Mouse (Mus musculus) MEL (cell line): Measurements from ENCODE around the gene Chek1. TPM values are rescaled to one million over a fixed set of nuclear protein-coding genes. Genes with fewer than 3 reads are reported as not detected.

Source experiments
- DNase-seq: peaks from one replicate; pipeline ENCODE4 v3.0.0; 2011; ENCODE audit warnings: low read depth, low spot score
- H3K27ac ChIP-seq: 2 replicates; pipeline ENCODE4 v1.5.1; 2012; ENCODE audit warnings: low read depth, mild to moderate bottlenecking, control low read depth, low read length, moderate library complexity; ENCODE audit not compliant: control insufficient read depth
- H3K27me3 ChIP-seq, 2 experiments: fragments of 150-350 bp in 1 of 2; sonication (generic) in 1 of 2; 2 replicates each; pipeline ENCODE4 v1.6.1; 2012; ENCODE audit warnings: low read length in 2 of 2, mild to moderate bottlenecking in 2 of 2, improper control_type of control experiment in 1 of 2, moderate library complexity in 1 of 2; ENCODE audit not compliant: insufficient read depth in 2 of 2, control insufficient read depth in 1 of 2
- H3K36me3 ChIP-seq, 2 experiments: 2 replicates each; pipeline ENCODE4 v1.6.1; 2012 to 2014; ENCODE audit warnings: low read length in 2 of 2, improper control_type of control experiment in 1 of 2, inconsistent platforms in 1 of 2, mild to moderate bottlenecking in 1 of 2; ENCODE audit not compliant: insufficient read depth in 2 of 2, control insufficient read depth in 1 of 2
- H3K4me1 ChIP-seq, 2 experiments: fragments of 150-350 bp in 1 of 2; sonication (generic) in 1 of 2; 2 replicates each; pipeline ENCODE4 v1.6.1; 2012; ENCODE audit warnings: low read length in 2 of 2, improper control_type of control experiment in 1 of 2, mild to moderate bottlenecking in 1 of 2; ENCODE audit not compliant: insufficient read depth in 2 of 2, control insufficient read depth in 1 of 2
- H3K4me3 ChIP-seq, 2 experiments: fragments of 150-350 bp in 1 of 2; sonication (generic) in 1 of 2; 2 replicates each; pipeline ENCODE4 v1.5.1; 2012; ENCODE audit warnings: low read depth in 2 of 2, low read length in 2 of 2, mild to moderate bottlenecking in 2 of 2, moderate library complexity in 2 of 2, control low read depth in 1 of 2, improper control_type of control experiment in 1 of 2; ENCODE audit not compliant: control insufficient read depth in 1 of 2, insufficient read depth in 1 of 2
- H3K79me2 ChIP-seq: 2 replicates; pipeline ENCODE4 v1.6.1; 2012; ENCODE audit warnings: mild to moderate bottlenecking, low read length, moderate library complexity; ENCODE audit not compliant: control insufficient read depth, poor library complexity, insufficient read depth
- H3K9ac ChIP-seq: 2 replicates; pipeline ENCODE4 v1.6.1; 2012; ENCODE audit warnings: low read depth, mild to moderate bottlenecking, control low read depth, low read length, moderate library complexity; ENCODE audit not compliant: control insufficient read depth, poor library complexity, severe bottlenecking
- H3K9me3 ChIP-seq: fragments of 150-350 bp; sonication (generic); replicated peaks from 2 replicates; pipeline ENCODE4 v1.6.1; 2012; ENCODE audit warnings: mild to moderate bottlenecking, low read length, improper control_type of control experiment, moderate library complexity; ENCODE audit not compliant: insufficient read depth
- BHLHE40 ChIP-seq: IDR thresholded peaks from 2 replicates; pipeline ENCODE4 v1.6.1; 2012; ENCODE audit warnings: low read depth, mild to moderate bottlenecking, inconsistent platforms, low read length, improper control_type of control experiment, borderline replicate concordance
- CHD2 ChIP-seq: IDR thresholded peaks from 2 replicates; pipeline ENCODE4 v1.6.1; 2011; ENCODE audit warnings: low read length, improper control_type of control experiment
- GATA1 ChIP-seq: IDR thresholded peaks from 2 replicates; pipeline ENCODE4 v1.6.1; 2011; ENCODE audit warnings: low read depth, low read length, improper control_type of control experiment
- KAT2A ChIP-seq: conservative IDR thresholded peaks from 2 replicates; pipeline ENCODE4 v1.6.1; 2012; ENCODE audit warnings: low read depth, low read length, improper control_type of control experiment, inconsistent platforms
- MAFK ChIP-seq: IDR thresholded peaks from 2 replicates; pipeline ENCODE4 v1.6.1; 2011; ENCODE audit warnings: low read depth, mild to moderate bottlenecking, low read length, improper control_type of control experiment, borderline replicate concordance
- MAX ChIP-seq: IDR thresholded peaks from 2 replicates; pipeline ENCODE4 v1.6.1; 2011; ENCODE audit warnings: low read length, improper control_type of control experiment
- MAZ ChIP-seq: IDR thresholded peaks from 2 replicates; pipeline ENCODE4 v1.6.1; 2012; ENCODE audit warnings: low read depth, mild to moderate bottlenecking, inconsistent platforms, low read length, improper control_type of control experiment
- MEF2A ChIP-seq: IDR thresholded peaks from 2 replicates; pipeline ENCODE4 v1.6.1; 2014; ENCODE audit warnings: low read depth, mild to moderate bottlenecking, inconsistent platforms, low read length, improper control_type of control experiment; ENCODE audit not compliant: poor library complexity, insufficient replicate concordance, severe bottlenecking; ENCODE audit errors: extremely low read depth
- MXI1 ChIP-seq: IDR thresholded peaks from 2 replicates; pipeline ENCODE4 v1.6.1; 2011; ENCODE audit warnings: mild to moderate bottlenecking, low read depth, low read length, improper control_type of control experiment
- MYC ChIP-seq: IDR thresholded peaks from 2 replicates; pipeline ENCODE4 v1.6.1; 2011; ENCODE audit warnings: low read depth, mild to moderate bottlenecking, low read length, improper control_type of control experiment, moderate library complexity
- NELFE ChIP-seq: IDR thresholded peaks from 2 replicates; pipeline ENCODE4 v1.6.1; 2011; ENCODE audit warnings: low read depth, low read length, improper control_type of control experiment
- NRF1 ChIP-seq: IDR thresholded peaks from 2 replicates; pipeline ENCODE4 v1.6.1; 2014; ENCODE audit warnings: low read depth, mild to moderate bottlenecking, inconsistent platforms, low read length, improper control_type of control experiment, moderate library complexity; ENCODE audit not compliant: poor library complexity, insufficient read depth, severe bottlenecking
- POLR2A ChIP-seq, 2 experiments: IDR thresholded peaks; 2 replicates each; pipeline ENCODE4 v1.6.1; 2011 to 2012; ENCODE audit warnings: low read length in 2 of 2, mild to moderate bottlenecking in 2 of 2, control low read depth in 1 of 2, improper control_type of control experiment in 1 of 2, low read depth in 1 of 2, moderate library complexity in 1 of 2; ENCODE audit not compliant: control insufficient read depth in 1 of 2, insufficient read depth in 1 of 2, poor library complexity in 1 of 2
- POLR2AphosphoS2 ChIP-seq: IDR thresholded peaks from 2 replicates; pipeline ENCODE4 v1.6.1; 2011; ENCODE audit warnings: low read length, improper control_type of control experiment
- POLR2AphosphoS5 ChIP-seq: IDR thresholded peaks from 2 replicates; pipeline ENCODE4 v1.6.1; 2012; ENCODE audit warnings: low read depth, borderline replicate concordance, mild to moderate bottlenecking, inconsistent platforms, low read length, moderate library complexity, mixed read lengths
- RAD21 ChIP-seq: IDR thresholded peaks from 2 replicates; pipeline ENCODE4 v1.6.1; 2011; ENCODE audit warnings: mild to moderate bottlenecking, low read depth, low read length, improper control_type of control experiment
- RCOR1 ChIP-seq: IDR thresholded peaks from 2 replicates; pipeline ENCODE4 v1.6.1; 2012; ENCODE audit warnings: low read depth, mild to moderate bottlenecking, inconsistent platforms, low read length, improper control_type of control experiment
- SIN3A ChIP-seq: IDR thresholded peaks from 2 replicates; pipeline ENCODE4 v1.6.1; 2012; ENCODE audit warnings: low read length, improper control_type of control experiment, inconsistent platforms
- SMC3 ChIP-seq: IDR thresholded peaks from 2 replicates; pipeline ENCODE4 v1.6.1; 2011; ENCODE audit warnings: low read depth, low read length, improper control_type of control experiment
- TCF12 ChIP-seq: IDR thresholded peaks from 2 replicates; pipeline ENCODE4 v1.6.1; 2014; ENCODE audit warnings: low read depth, mild to moderate bottlenecking, inconsistent platforms, low read length, improper control_type of control experiment, moderate library complexity
- USF1 ChIP-seq: IDR thresholded peaks from 2 replicates; pipeline ENCODE4 v1.6.1; 2014; ENCODE audit warnings: low read depth, mild to moderate bottlenecking, inconsistent platforms, low read length, improper control_type of control experiment, moderate library complexity
- ZC3H11A ChIP-seq: IDR thresholded peaks from 2 replicates; pipeline ENCODE4 v1.6.1; 2012; ENCODE audit warnings: low read depth, mild to moderate bottlenecking, inconsistent platforms, low read length, improper control_type of control experiment
- ZMIZ1 ChIP-seq: IDR thresholded peaks from 2 replicates; pipeline ENCODE4 v1.6.1; 2012; ENCODE audit warnings: low read depth, mild to moderate bottlenecking, inconsistent platforms, low read length, improper control_type of control experiment, moderate library complexity
- ZNF384 ChIP-seq: IDR thresholded peaks from 2 replicates; pipeline ENCODE4 v1.6.1; 2012; ENCODE audit warnings: low read depth, mild to moderate bottlenecking, inconsistent platforms, low read length, improper control_type of control experiment
- polyA plus RNA-seq, 2 experiments: library from polyadenylated mRNA; stranded (reverse) in 1 of 2; unstranded in 1 of 2; fragments of >175 nt in 1 of 2; fragments of >200 nt in 1 of 2; gene quantifications; 2 replicates each; pipeline versions ENCODE4 v1.2.1 to v1.2.4; 2012; ENCODE audit warnings: low replicate concordance in 2 of 2, low read depth in 1 of 2; ENCODE audit not compliant: insufficient read length in 2 of 2, insufficient read depth in 1 of 2, missing spikeins in 1 of 2
- total RNA-seq: library from RNA; depleted of rRNA; stranded (reverse); fragments of 300-350 nt; gene quantifications from 2 replicates; pipeline ENCODE4 v1.2.3, GENCODE M21; 2012

Chek1 gene
- total and polyA plus RNA-seq, 3 experiments, result 31.1 to 33.3 TPM; not detected in 1

- Histone ChIP-seq H3K4me1 (no peaks in the 10 kb centered on the region), H3K79me2 (no peaks in the 10 kb centered on the region), H3K4me3 (no peak overlapping the region)
- TF ChIP-seq TCF12 (no peak), POLR2A (IDR thresholded peaks at IDR 0.05; ENCODE audit: control insufficient read depth in 1 of 2, insufficient read depth in 1 of 2, low read depth in 1 of 2, low read length in 2 of 2, poor library complexity in 1 of 2) (no peak), RCOR1 (no peak), GATA1 (no peak), POLR2AphosphoS5 (no peak), NELFE (no peak), USF1 (no peak), NRF1 (no peak), BHLHE40 (no peak), MEF2A (no peak), MXI1 (no peak), ZC3H11A (no peak), POLR2AphosphoS2 (no peak), SIN3A (no peak), MYC (no peak), ZMIZ1 (no peak), KAT2A (no peak), MAX (no peak), MAFK (no peak)
- TF ChIP-seq, all 39 proteins: peak for 0
- H3K36me3 ChIP-seq, result peaks cover 0 to 15% of the 10 kb centered on the region in 2 experiments; a peak in 3 of 4 replicates
- H3K9me3 ChIP-seq, result no peaks in the 10 kb centered on the region
- no peak for DNase-seq
- H3K9ac ChIP-seq, result no peak overlapping the region
- H3K27me3 ChIP-seq, result no peaks in the 10 kb centered on the region
- H3K27ac ChIP-seq, result no peak overlapping the region
Measured at GRCm38 (mm10) chr9:36705923-36706322, 20.9 kb downstream of the Chek1 start.

- no peaks in the 10 kb centered on the region for H3K36me3 ChIP-seq
- no peak for DNase-seq
- no peak overlapping the region for H3K27ac ChIP-seq
- TF ChIP-seq MXI1, result no peak
- TF ChIP-seq MAZ, result no peak
- no peak for TF ChIP-seq NRF1
- no peak for TF ChIP-seq SMC3
- no peak for TF ChIP-seq RAD21
- no peak for TF ChIP-seq GATA1
- no peak for TF ChIP-seq CHD2
- TF ChIP-seq BHLHE40, result no peak
- TF ChIP-seq ZNF384, result no peak
- no peak for TF ChIP-seq KAT2A
- H3K4me1 ChIP-seq, result no peaks in the 10 kb centered on the region
- H3K79me2 ChIP-seq, result no peaks in the 10 kb centered on the region
- H3K9me3 ChIP-seq, result no peaks in the 10 kb centered on the region
- H3K9ac ChIP-seq, result no peak overlapping the region
- no peaks in the 10 kb centered on the region for H3K27me3 ChIP-seq
- no peak overlapping the region for H3K4me3 ChIP-seq
Measured at GRCm38 (mm10) chr9:36694276-36694675, 32.6 kb downstream of the Chek1 start.
